Mouse (Mus musculus) lung, postnatal 4 days (tissue): ENCODE measurements at regions not wholly inside any gene's neighbourhood (a gene's known extent, or its start where the extent isn't known, plus 50 kb on each side); places are given as distances from the start of the nearest gene placed in this dataset.

Experiments used
- DNase-seq, 2 experiments: peaks; one replicate each; pipeline ENCODE4 v3.0.0; 2021

DNA sequence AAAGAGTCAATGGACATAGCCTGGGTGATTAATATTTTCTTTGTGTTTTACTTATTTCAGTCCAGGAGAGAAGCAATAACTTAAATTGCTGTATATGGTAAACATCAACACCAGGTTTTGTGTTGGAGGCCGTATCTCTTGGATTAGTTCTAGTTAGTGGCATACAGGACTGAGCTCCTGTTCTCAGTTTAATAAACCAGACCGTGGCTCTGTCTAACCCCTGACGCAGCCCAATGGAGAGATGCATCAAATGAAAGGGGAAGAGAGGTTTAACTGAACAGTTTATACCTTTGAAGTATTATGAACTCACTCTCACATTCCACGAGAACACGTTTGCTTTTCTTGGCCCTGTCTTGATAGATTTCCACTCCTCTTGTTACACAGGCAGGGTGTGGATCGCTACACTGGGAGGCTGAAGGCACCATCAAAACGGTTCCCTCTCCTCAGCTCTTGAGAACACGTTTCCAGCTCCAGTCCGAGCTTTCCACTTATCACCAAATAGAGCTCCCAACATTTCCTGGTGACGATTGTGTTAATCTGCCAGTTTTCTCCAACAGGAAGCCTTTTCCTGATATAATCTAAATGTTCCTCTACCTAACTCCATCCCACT, 54.0 kb upstream of the Cerkl start:
- no peak for DNase-seq

DNA sequence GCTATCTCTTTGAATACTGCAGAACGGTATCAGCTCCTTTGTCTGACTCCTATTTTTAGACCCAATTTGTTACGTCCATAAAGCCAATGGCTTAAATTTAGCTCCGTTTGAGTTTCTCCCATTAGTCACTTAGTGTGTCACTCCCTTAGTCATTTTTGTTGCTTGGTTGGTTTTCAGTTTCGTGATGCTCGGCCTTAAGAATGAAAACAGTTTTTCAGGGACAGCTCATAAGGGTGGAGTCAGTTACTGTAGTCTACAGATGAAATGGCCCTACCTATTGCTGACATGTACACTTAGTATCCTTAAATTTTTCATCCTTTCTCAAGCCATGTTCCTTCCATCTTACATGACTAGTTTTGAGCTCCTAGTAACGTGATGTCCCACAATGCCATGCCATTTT, 54.5 kb upstream of the Cerkl start:
- DNase-seq, result no peak

DNA sequence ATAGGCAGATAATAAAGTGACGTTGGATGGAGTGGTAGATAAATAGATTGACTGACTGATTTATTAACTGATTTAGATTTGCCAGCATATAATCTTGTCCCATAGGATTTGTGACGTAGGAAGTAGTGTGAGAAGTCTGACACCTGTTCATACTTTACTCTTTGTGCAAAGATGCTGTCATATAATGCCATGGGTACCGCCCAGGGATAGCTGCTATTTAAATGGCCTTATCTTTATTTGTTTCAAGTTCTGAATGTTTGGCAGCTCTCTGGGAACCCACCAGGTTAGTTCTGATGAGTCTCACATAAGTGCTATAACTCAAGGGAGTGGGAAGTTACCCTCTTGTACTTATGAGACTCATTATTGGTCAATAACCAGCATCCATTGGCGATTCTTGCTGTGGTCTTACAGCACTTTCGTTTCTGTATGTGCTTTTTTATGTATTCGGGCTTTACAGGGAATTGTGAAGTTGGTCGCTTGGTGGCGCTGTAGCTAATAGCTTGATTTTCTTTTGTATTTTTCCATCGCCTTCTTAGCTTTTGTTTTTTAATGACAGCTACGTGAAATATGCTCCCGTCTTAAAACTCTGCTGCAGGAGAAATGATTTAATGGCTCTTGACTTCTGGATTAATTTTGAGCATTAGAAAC, 55.2 kb upstream of the Cerkl start:
- DNase-seq, result peak; percentile 34 to 78

DNA sequence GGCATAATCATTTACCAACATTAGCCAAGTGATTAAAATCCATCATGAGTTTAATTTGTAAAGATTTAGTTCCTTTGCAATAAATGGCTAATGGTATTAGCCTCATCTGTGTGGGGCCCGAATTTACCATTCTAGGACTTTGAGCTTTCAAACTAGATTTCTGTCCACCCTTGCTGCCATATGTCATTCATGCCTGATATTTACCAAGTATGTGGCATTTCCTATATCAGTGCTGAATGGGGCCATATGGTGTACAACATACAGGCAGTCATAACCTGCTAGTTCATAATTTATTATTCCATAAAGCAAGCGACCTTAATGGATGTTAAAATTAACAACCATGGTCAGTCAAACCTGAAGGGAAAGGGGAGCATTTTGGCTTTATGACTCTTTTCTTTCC, 55.8 kb upstream of the Cerkl start:
- no peak for DNase-seq

DNA sequence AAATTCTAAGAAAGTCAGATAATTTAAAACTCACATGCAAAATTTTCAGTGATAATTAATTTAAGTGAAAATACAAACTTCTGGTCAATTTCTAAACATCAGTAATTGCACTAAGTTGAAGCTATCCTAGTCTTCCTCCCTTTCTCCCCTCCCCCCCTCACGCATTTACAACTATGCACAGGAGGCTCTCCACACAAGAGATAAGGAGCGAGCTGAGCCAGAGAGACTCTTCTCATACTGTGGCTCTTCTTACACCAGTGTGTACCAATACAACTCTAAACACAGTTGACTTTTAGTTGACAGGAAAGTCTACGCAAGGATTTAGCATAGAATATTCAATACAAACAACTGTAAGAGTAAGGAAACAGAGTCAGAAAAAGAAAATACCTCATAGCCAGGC, 57.1 kb upstream of the Cerkl start:
- DNase-seq, result no peak

DNA sequence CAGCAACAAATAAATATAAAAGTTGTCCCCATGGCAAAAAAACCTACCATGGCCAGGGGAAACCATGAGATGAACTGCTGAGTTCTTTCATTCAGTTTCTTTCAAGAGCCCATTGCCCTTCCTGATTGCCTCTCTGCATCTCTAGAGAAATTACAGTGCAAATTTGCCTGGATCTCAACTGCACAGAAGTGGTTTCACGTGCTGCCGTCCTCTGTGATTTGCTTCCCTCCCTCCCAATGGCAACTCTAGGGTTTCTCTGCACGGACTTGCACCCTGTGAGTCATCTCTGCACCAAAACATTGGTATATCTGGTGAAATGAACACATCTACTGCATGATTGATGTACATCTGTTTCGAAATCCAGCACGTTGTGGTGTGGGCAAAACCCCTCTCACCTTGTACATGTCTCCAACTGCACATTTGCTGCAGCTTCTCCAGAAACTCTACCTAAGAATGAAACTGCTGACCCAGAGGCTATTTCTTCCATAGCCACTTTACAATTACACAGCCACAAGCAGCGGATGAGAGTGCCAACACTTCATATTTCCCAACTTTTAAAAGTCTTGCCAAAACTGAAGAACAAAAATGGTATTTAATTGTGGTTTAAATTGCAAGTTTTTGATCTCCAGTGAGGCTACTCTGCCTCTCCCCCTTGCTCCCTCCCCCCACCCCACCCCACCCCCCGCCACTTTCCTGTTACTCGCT, 61.6 kb upstream of the Cerkl start:
- peak; percentile 22 to 48 for DNase-seq

DNA sequence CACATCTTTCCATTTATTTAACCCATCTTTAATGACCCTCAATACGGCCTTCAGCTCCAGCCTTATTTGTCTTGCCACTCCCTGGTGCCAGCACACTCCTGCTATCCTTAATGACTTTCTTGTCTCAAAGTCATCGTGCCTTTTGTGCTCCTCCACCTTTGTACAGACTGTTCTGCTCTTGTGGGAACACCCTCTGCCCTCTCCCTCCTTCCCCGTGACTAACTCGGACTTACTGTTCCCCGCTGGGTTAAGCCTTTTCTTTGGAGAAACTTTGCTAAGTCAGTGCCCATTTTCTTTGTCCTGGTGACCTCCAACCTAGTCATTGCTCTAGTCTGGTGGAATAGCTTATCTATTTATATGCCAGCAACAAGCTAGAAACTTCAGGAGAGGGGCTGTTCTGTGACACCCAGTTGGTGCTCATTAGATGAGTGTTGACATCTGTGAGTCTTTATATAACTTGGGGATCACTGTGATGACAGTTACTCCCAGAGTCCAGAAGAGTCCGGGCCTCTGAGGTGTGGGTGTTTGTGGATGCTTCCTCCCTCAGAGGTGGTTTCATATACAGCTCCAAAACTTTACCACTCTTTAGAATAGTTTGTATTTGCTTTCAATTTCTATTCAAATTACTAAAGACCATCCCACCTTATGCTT, 63.3 kb upstream of the Cerkl start:
- no peak for DNase-seq

DNA sequence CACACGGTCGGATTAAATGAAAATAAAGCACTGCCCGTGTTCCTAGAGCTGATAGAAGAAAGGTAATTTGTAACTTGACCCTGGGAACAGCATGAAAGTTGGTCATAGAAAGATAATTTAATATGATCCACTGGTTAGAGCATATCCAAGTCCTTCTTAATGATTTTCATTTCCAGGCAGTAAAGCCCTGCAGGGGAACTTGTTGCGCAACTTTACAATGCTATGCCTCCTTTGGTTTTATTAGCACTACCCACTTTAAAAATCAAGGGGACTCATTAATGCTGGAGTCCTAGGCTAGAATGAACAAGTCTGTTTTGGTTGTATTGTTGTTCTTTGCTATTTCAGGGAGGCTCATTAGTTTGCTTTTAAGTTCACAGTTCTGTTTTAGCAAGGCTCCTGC, 66.9 kb upstream of the Cerkl start:
- no peak for DNase-seq

DNA sequence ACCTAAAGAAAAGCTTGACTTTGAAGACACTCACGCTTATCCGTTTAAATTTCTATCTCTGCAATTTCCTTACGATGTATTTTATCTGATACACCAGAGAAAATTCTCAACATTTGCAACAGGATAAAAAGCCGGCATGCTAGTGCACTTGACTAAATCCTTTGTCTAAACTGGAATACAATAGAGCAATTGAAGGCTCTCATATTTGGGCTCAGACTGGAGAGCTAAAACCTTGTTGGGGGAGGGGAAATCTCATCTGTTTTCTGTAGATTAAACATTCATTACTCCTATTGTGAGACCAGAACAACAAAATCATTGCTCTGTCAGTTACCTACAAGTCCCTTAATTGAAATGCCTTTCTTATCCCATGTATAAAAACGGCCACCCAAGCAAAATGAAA, 70.9 kb upstream of the Cerkl start:
- DNase-seq, result no peak

DNA sequence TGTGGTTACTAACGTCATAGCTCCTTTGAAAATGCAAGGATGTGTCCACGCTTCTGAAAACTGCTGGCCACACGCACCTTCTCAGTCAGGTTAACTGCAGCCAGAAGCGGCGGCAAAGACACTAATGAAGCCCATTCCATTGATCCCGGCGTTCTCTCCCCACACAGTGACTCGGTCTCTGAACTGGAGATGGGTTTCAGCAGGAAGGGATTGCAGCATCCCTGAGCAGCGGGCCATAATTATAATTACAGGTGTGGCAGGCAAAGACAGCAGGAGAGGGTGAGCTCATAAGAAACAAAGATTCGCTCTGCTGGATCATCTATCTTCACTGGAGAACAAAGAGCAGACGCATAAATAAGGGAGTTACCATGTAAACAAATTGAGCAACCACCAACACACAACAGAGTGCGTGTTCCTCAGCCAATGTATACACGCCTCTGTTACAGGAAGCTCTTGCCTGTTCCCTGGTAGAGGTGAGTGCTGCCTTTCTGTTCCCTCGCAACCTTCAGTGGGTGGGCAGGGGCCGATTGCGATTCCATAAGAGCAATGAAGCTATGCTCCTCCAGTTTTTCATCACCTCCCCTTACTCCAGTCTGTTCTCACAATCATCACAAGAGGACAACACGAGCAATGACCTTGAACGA, 71.9 kb upstream of the Cerkl start:
- no peak for DNase-seq

DNA sequence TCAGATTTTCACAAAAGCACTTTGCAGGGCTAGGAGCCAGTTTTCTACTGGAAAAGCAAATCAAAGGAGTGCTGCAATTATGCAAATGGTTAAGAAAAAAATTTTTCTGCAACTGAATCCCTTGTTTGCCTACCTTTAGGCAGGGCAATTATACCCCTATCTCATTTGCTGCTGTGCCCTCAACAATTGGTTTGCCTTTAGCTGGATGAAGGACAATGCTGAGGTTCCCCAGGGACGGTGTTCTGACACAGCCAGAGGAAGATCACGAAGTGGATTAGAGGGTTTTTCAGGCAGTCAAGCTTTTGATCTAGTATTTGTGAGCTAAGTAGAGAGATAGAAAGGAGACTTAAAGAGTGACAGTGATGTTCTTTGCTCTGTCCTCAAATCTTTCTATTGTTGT, 72.6 kb upstream of the Cerkl start:
- DNase-seq, result no peak

DNA sequence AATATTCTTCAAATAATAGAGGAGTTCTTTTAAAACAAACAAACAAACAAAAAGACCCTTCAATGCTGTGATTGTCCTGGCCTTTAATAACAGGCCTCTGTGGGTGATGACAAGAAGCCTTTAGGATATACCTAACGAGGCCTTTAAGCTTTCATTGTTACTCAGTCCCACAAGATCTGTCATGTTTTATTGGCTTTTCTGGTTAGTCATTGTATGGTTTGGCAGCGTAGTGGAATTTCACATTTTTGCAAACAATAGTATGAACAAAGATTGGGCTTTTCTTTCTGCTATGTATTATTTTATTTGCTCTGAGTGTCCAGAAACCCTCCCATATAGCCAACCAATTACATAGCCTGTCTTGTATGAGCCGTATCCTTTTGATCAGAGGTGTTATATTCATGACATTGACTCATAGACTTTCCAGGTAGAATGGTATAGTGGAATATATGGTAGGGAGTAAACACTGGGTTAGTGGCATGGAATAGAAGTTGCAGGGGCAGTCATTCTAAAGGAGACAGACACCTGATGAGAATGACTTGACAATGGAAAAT, 76.1 kb upstream of the Cerkl start:
- no peak for DNase-seq

DNA sequence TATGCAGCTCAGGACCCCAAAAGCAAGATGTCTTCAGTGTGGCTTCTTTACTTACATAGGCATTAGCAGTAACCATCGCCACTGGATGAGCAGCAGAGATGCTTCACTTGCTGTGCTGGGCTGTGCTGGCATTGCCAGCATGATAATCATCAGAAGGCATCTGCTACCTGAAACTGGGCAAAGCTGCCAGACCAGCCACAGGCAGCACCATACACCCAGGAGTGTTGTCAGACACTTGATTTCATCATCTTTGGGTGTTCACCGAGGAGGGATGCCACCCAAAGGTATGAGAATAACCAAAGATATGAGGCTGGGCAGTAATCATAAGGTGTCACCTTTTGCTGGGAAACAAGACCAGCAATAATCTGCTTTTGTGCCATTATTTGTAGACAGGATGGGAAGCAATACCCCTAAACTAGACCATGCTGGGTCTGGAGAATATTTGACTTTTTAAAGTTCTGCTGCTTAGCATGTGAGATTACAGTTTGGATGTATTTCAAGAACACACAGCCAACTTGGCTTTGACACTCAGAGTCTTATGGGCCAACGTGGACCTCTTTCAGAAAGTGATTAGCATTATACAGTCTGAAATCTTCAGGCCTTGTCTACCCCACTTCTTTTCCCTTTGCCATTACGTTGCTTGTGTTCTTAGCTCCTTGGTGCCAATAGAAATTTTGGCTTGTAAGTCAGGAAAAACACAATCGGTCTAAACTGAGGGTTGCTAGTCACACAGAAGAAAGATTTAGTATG, 80.7 kb upstream of the Cerkl start:
- no peak for DNase-seq

DNA sequence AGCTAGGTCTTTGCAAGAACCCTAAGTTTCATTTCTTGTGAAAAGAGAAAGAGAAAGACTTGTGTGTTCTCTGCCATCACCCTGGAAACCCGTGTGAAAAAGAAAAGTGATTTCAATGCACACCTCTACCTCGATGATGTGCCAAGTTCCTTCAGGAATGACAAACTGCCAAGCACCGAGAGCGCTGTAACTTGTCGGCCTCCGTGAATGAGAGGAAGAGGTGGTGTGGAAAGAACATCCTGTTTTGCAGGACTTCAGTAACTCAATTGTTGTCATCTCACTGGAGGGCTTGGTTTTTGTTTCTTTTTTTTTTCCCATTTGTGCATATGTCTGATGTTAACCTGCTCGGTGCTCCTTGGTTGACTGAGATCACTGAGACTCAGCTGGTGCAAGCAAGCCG, 83.8 kb upstream of the Cerkl start:
- no peak for DNase-seq

DNA sequence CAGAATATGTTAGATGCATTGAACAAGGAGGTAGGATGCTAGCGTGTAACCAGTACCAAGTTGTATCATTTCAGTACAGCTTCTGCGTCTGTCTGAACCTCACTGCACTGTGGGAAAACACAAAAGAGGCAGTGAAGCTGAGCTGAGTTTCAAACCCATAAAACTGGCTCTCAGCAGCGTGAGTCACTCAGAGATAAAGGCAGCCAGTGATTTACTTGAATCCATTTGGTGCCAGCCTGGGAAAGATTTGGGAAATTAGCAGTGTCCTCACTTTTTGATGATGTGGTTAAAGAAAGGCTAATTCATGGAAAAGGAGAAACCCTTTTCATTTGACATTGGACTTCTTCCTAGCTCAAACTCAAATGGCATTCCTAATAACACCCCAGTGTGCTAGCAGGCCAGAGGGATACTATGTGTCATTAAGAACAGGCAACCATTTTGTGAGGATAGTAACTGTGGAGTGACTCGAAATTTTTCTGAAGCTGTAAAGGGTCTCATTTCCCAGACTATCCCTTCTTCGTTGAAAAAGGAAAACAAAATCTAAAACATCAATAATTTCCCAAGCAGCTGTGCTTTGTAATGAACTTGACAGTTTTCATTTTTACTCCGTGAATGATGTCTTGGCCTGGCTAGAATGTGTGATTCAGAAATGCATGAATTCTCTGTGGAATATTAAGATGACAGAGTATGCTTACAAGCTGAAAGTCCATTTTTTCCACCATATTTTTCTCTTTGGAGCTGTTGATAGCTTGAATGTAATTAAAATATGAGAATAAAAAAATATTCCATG, 85.8 kb upstream of the Cerkl start:
- no peak for DNase-seq

DNA sequence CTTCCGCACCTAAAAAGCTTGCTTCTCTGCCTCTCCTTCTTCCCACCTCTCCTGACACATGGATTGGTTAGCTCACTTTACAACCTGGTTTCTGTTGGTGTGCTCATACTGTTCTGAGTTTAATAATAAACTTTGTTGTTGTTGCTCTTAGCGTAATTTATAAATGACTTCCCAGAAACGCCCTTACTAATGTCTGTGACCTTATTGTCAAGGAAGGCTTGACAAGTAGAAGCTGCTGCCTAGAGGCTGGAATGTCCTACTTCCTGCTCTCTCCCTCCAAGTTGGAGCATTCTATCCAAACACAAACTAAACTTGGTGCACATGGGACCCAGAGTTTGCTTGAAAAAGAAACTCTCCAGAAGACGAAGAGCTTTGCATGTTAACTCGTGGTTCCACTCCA, 86.9 kb upstream of the Cerkl start:
- no peak for DNase-seq

DNA sequence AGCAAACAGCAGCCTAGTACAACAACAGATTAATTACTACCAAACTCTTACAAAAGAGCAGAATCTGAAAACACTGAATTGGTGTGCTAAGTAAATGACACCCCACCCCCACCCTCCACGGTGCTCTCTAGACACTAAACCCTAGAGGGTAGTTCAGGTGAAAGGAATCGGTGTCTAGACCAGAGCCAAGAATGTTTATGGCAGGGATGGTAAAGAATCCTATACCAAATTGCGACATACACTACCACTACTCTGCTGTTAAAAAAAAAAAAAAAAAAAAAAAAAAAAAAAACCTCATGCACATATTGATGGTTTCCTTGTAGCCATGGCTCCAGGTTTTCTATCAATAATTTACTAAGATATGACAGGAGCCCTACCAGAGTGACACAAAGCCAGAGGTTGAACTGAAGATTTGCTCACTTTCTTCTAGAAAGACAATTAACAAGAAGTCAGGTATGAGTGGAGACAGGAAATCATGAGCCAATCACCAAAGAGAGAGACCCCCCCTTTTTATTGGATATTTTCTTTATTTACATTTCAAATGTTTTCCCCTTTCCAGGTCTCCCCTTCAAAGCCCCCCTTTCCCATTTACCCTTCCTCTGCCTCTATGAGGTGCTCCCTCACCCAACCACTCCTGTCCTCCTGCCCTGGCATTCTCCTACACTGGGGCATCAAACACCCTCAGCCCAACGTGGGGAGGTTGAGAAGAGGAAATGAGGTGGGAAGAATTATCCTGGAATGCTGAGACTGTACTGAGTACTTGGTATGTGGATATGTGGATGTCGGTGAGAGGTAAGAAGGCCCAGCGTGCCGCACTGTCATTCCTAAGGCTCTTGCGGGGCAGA, 87.6 kb upstream of the Cerkl start:
- DNase-seq, result no peak

DNA sequence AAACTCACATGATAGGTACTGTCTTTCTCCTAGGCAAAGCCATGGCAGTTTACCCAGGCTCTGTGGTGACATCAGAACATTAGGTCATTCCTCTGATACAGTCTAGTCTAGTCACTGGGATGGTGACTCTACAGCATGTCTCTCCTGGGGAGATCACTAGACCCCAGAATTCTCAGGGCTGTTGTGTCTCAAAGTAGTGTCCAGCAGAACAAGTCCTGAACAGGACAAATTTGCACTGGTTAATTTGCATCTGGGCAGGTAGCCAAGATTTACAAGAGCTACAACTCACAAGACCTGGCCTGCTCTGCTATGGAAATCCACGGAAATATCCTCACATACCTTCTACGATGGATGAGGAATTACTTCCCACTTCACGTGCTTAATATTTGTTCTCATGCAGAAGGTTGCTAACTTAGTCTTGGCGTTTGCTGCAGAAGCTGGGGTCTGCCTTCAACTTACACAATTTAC, 88.2 kb upstream of the Cerkl start:
- peak in 1 of 2 experiments; percentile 7 for DNase-seq

DNA sequence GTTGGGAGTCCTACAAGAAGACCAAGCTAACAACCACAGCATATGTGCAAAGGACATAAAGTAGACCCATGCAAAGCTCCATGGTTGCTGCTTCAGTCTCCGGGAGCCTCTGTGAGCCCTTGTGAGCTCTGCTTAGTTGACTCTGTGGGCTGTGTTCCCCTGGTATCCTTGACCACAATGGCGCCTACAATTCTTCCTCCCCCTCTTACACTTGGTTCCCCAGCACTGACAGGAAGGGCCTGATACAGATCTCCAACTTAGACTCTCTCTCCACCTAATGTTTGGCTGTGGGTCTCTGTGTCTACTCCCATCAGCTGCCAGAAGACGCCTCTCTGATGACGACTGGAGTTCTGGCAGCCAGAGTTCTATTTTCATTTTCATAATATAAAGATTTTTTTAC, 88.9 kb upstream of the Itprid2 start:
- no peak for DNase-seq

DNA sequence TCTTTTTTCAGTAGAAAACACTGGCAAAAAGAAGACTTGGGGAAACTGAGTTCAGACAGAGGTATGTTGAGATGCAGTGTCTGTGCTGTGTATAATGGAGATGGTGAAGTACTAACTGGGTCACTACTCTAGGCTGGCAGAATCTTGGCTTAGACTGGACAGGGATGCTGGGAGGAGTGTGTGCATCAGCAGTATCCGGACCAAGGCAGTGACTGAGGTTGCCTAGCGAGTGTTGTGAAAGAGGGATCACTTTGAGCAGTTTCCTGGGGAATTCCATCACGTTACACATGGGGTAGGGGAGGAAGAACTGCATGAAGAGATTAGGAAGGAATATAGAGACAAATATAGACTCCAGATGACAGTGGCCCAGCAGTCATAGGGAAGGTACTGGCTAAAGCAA, 87.9 kb upstream of the Itprid2 start:
- no peak for DNase-seq
